Mouse (Mus musculus): Measurements from ENCODE around the gene Mctp1. TPM values are rescaled to one million over a fixed set of nuclear protein-coding genes. Genes with fewer than 3 reads are reported as not detected.
A peak's percentile ranks its signal among the peaks of the same experiment; 100 is the strongest.
"Not testable (repeated sequence)": the region's sequence is repeated elsewhere in the genome, so short reads cannot be mapped to it uniquely, and the experiment has no call there.

Gene Mctp1
- 1 to 10 TPM; 1.6 to 2.6 TPM for total RNA-seq (2021)
- long read RNA-seq, experiment 1, partial matches to known transcripts = 0 of 2 reads
- long read RNA-seq, experiment 1, other reads (novel, unspliced or antisense) = 2 of 2 reads
- long read RNA-seq, experiment 2 = 0 reads

- peak; percentile 49 to 63 for DNase-seq
- intact Hi-C loops (cut with DNase I) = no loop called here
These were observed at the start of gene Mctp1 for GRCm38 (mm10) chr13:76383972-76384663. Gene Mctp1, plus strand, starts transcription at chr13:76384535.

- intact Hi-C loops (cut with DNase I); DNase-seq: not testable (repeated sequence)
These were observed 38.4 kb upstream of the Mctp1 start for GRCm38 (mm10) chr13:76345941-76346340.

- DNase-seq = no peak
- intact Hi-C loops (cut with DNase I) = no loop called here
These were observed 25.6 kb upstream of the Mctp1 start for GRCm38 (mm10) chr13:76358720-76359119.

GRCm38 (mm10) chr13:76384664-76385435 lies 515 bp downstream of the Mctp1 start:
- intact Hi-C loops (cut with DNase I) = no loop called here
- peak; percentile 36 to 41 for DNase-seq

GRCm38 (mm10) chr13:76388615-76389014 lies 4.3 kb downstream of the Mctp1 start:
- no peak for DNase-seq
- intact Hi-C loops (cut with DNase I) = no loop called here

GRCm38 (mm10) chr13:76391920-76392319 lies 7.6 kb downstream of the Mctp1 start:
- intact Hi-C loops (cut with DNase I) = no loop called here
- no peak for DNase-seq

GRCm38 (mm10) chr13:76393106-76393505 lies 8.8 kb downstream of the Mctp1 start:
- intact Hi-C loops (cut with DNase I) = no loop called here
- no peak for DNase-seq

GRCm38 (mm10) chr13:76395906-76396305 lies 11.6 kb downstream of the Mctp1 start:
- DNase-seq = no peak
- intact Hi-C loops (cut with DNase I) = no loop called here

- intact Hi-C loops (cut with DNase I) = no loop called here
- DNase-seq = no peak
These were observed 25.0 kb downstream of the Mctp1 start for GRCm38 (mm10) chr13:76409296-76409695.

GRCm38 (mm10) chr13:76410665-76411064 lies 26.3 kb downstream of the Mctp1 start:
- DNase-seq = no peak
- intact Hi-C loops (cut with DNase I) = no loop called here

- intact Hi-C loops (cut with DNase I) = loop anchor here (5.0 kb wide), 1 partner anchor 267 kb away; no protein-coding TSS in a partner anchor
- DNase-seq = no peak
These were observed 31.0 kb downstream of the Mctp1 start for GRCm38 (mm10) chr13:76415346-76415745.

- no peak for DNase-seq
- intact Hi-C loops (cut with DNase I) = no loop called here
These were observed 35.8 kb downstream of the Mctp1 start for GRCm38 (mm10) chr13:76420111-76420510.

- DNase-seq = no peak
- intact Hi-C loops (cut with DNase I) = no loop called here
These were observed 36.7 kb downstream of the Mctp1 start for GRCm38 (mm10) chr13:76421075-76421474.

GRCm38 (mm10) chr13:76422124-76422523 lies 37.8 kb downstream of the Mctp1 start:
- intact Hi-C loops (cut with DNase I) = no loop called here
- no peak for DNase-seq

GRCm38 (mm10) chr13:76429456-76429855 lies 45.1 kb downstream of the Mctp1 start:
- no peak for DNase-seq
- intact Hi-C loops (cut with DNase I) = no loop called here

GRCm38 (mm10) chr13:76429927-76430326 lies 45.6 kb downstream of the Mctp1 start:
- intact Hi-C loops (cut with DNase I) = no loop called here
- DNase-seq = no peak

GRCm38 (mm10) chr13:76431946-76432345 lies 47.6 kb downstream of the Mctp1 start:
- intact Hi-C loops (cut with DNase I) = no loop called here
- no peak for DNase-seq

GRCm38 (mm10) chr13:76433438-76433837 lies 49.1 kb downstream of the Mctp1 start:
- DNase-seq = no peak
- intact Hi-C loops (cut with DNase I) = no loop called here

- DNase-seq = no peak
- intact Hi-C loops (cut with DNase I) = no loop called here
These were observed 52.1 kb downstream of the Mctp1 start for GRCm38 (mm10) chr13:76436426-76436825.

- intact Hi-C loops (cut with DNase I) = no loop called here
These were observed 54.4 kb downstream of the Mctp1 start for GRCm38 (mm10) chr13:76438765-76439164.

GRCm38 (mm10) chr13:76446059-76446458 lies 61.7 kb downstream of the Mctp1 start:
- no peak for DNase-seq
- intact Hi-C loops (cut with DNase I) = no loop called here

More at GRCm38 (mm10) chr13:76438765-76439164, 54.4 kb downstream of the Mctp1 start:
- no peak for DNase-seq

- intact Hi-C loops (cut with DNase I) = no loop called here
- no peak for DNase-seq
These were observed 63.2 kb downstream of the Mctp1 start for GRCm38 (mm10) chr13:76447528-76447927.

Data from heart, postnatal 14 days (tissue).